Mouse (Mus musculus) midbrain, embryonic 12.5 days (tissue): ENCODE data around the gene Cep112. TPM values are rescaled to one million over a fixed set of nuclear protein-coding genes. Genes with fewer than 3 reads are reported as not detected.

ENCODE experiments used
- ATAC-seq: fragments of 200-750 bp; cut with Nextera tagmentation; 2 replicates; pipeline ENCODE4 v1.8.0; 2017; ENCODE audit warnings: low read depth, moderate TSS enrichment, moderate library complexity; ENCODE audit not compliant: low FRiP score
- H3K27ac ChIP-seq: fragments of 300-500 bp; sonication (generic); replicated peaks from 2 replicates; pipeline ENCODE4 v1.5.1; 2016; ENCODE audit warnings: mild to moderate bottlenecking
- H3K27me3 ChIP-seq: fragments of 300-500 bp; sonication (generic); 2 replicates; pipeline ENCODE4 v1.6.1; 2016; ENCODE audit warnings: mild to moderate bottlenecking
- H3K36me3 ChIP-seq: fragments of 300-500 bp; sonication (generic); 2 replicates; pipeline ENCODE4 v1.6.1; 2016
- H3K4me1 ChIP-seq: fragments of 300-500 bp; sonication (generic); 2 replicates; pipeline ENCODE4 v1.6.1; 2016
- H3K4me2 ChIP-seq: fragments of 300-500 bp; sonication (generic); replicated peaks from 2 replicates; pipeline ENCODE4 v1.6.1; 2016; ENCODE audit warnings: mild to moderate bottlenecking, moderate library complexity
- H3K4me3 ChIP-seq: fragments of 300-500 bp; sonication (generic); 2 replicates; pipeline ENCODE4 v1.5.1; 2016; ENCODE audit warnings: mild to moderate bottlenecking
- H3K9ac ChIP-seq: fragments of 300-500 bp; sonication (generic); replicated peaks from 2 replicates; pipeline ENCODE4 v1.6.1; 2016; ENCODE audit warnings: mild to moderate bottlenecking, moderate library complexity
- H3K9me3 ChIP-seq: fragments of 300-500 bp; sonication (generic); 2 replicates; pipeline ENCODE4 v1.6.1; 2016; ENCODE audit warnings: mild to moderate bottlenecking
- WGBS: fragments of 180-500 bp; shearing (Covaris S2); methylation state at CpG from one replicate; pipeline ENCODE4 v1.1.7; 2016; 5-methylcytosine and 5-hydroxymethylcytosine counted together
- polyA plus RNA-seq: library from polyadenylated mRNA; unstranded; fragments of >200 nt; fragmentation: Nextera tagmentation; extraction: Ambion mirVana; gene quantifications from 2 replicates; pipeline ENCODE4 v1.2.1, GENCODE M21; 2016

Cep112 gene
- 30.1 and 39.5 TPM in 2 replicates for polyA plus RNA-seq

DNA sequence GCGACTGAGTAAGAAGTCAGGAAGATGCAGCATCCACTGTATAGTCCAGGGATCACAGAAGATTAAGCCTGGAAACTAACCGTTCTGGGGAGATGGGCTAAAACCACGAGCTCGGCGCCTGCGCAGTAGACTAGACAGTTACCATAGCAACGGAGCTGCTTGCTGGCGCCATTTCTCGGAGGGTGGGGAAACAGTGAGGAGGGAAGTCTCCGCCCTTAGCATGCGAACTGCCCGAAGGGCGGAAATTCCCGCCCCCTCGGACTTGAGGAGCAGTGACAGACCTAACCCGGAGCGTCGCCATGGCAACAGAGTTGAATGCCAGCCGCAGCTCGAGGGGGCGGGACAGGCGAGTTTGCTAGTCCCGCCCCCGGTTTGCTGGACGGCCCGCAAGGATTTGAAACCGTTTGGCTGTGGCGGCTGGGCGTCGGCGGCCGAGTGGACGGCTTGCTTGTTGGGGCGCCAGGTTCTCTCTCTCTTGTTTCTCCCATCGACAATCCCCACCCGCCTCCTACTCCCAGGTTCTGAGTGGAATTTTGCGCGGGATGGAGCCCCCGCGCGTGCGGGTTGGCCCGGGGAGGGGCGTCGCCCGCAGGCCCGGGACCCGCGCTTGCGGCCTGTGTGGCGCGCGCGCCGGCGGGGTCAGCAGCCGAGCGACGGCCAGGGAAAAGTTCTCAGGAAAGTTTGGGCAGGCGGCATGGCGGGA, at the start of gene Cep112:
Cep112 (plus strand) TSS at position 304 of the 703 bp plus-strand sequence.
- Histone ChIP-seq H3K4me1 (peaks cover 16% of the 10 kb centered on the region), H3K4me2 (peak within 1 kb of the TSS; percentile 59), H3K36me3 (no peaks in the 10 kb centered on the region), H3K27ac (peak within 1 kb of the TSS; percentile 73), H3K4me3 (peak within 1 kb of the TSS; percentile 59), H3K9me3 (no peaks in the 10 kb centered on the region), H3K27me3 (peaks cover 6% of the 10 kb centered on the region), H3K9ac (peak within 1 kb of the TSS; percentile 65)
- ATAC-seq, result peak; percentile 94
- WGBS, result under 1% methylated on average over 61 of the region's 61 CpGs

- ATAC-seq, result no peak
- Histone ChIP-seq H3K4me3 (no peak overlapping the region), H3K27ac (no peak overlapping the region), H3K4me1 (peaks cover 4% of the 10 kb centered on the region; the same call in 1 of the 2 replicates), H3K27me3 (0 out of 2 replicates have a peak, but pooled peaks cover 5% of the 10 kb centered on the region), H3K4me2 (no peak overlapping the region), H3K36me3 (no peaks in the 10 kb centered on the region), H3K9ac (no peak overlapping the region), H3K9me3 (no peaks in the 10 kb centered on the region)
- 89% methylated on average over 7 of the region's 7 CpGs for whole genome bisulfite sequencing
These were observed 48.2 kb upstream of the Cep112 start for GRCm38 (mm10) chr11:108376815-108377214.

DNA sequence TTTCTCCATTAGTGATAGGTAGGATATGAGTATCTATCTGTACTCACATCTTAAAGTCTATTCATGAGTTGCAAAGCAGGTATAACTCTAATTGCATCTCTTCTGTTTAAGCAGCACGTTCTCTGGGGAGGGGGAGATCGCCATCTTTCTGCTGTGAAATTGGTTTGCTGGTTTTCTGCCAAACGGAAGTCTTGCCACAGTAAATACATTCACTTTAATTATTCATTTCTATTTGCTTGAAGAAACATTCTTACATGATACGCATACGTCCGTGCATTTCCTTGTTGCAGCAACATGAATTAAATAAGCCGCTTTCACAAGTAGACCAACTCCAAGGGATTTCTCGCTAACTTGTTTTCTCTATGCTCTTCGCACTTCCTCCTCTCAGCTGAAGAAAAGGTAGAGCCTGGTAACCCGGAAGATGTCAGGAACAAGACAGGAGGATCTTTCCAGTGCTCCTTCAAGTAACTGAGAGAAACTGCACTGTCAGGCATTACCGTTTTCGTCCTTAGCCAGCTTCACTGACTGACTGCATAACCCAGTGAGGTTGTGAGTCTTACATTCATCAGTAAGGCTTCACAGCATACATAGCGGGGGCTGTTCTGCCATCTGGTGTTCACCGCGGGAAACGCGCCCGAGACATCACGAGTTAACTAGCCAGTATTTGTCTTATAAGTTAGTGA, 47.2 kb upstream of the Cep112 start:
- H3K4me2 ChIP-seq, result no peak overlapping the region
- no peak for ATAC-seq
- no peak overlapping the region for H3K9ac ChIP-seq
- WGBS, result 43% methylated on average over 19 of the region's 19 CpGs
- 0 out of 2 replicates have a peak, but pooled peaks cover 5% of the 10 kb centered on the region for H3K27me3 ChIP-seq
- no peaks in the 10 kb centered on the region for H3K9me3 ChIP-seq
- no peaks in the 10 kb centered on the region for H3K36me3 ChIP-seq
- H3K4me3 ChIP-seq, result no peak overlapping the region
- peaks cover 4% of the 10 kb centered on the region; the same call in 1 of the 2 replicates for H3K4me1 ChIP-seq
- no peak overlapping the region for H3K27ac ChIP-seq

GRCm38 (mm10) chr11:108378363-108378751, 46.6 kb upstream of the Cep112 start:
- H3K27ac ChIP-seq, result no peak overlapping the region
- 88% methylated on average over 4 of the region's 4 CpGs for WGBS
- H3K36me3 ChIP-seq, result no peaks in the 10 kb centered on the region
- ATAC-seq, result no peak
- no peak overlapping the region for H3K4me2 ChIP-seq
- no peaks in the 10 kb centered on the region for H3K9me3 ChIP-seq
- no peak overlapping the region for H3K9ac ChIP-seq
- no peak overlapping the region for H3K4me3 ChIP-seq
- H3K27me3 ChIP-seq, result 0 out of 2 replicates have a peak, but pooled peaks cover 5% of the 10 kb centered on the region
- H3K4me1 ChIP-seq, result peaks cover 4% of the 10 kb centered on the region; the same call in 1 of the 2 replicates

GRCm38 (mm10) chr11:108382664-108383063, 42.3 kb upstream of the Cep112 start:
- 85% methylated on average over 3 of the region's 3 CpGs for WGBS

GRCm38 (mm10) chr11:108384920-108385665, 39.9 kb upstream of the Cep112 start:
- Histone ChIP-seq H3K4me1 (peaks cover 5% of the 10 kb centered on the region), H3K4me3 (no peak overlapping the region), H3K27ac (no peak overlapping the region), H3K36me3 (no peaks in the 10 kb centered on the region), H3K9me3 (no peaks in the 10 kb centered on the region), H3K27me3 (no peaks in the 10 kb centered on the region), H3K4me2 (no peak overlapping the region), H3K9ac (no peak overlapping the region)
- WGBS, result 60% methylated on average over 4 of the region's 4 CpGs
- ATAC-seq, result no peak

More at GRCm38 (mm10) chr11:108382664-108383063, 42.3 kb upstream of the Cep112 start:
- no peak overlapping the region for H3K27ac ChIP-seq
- H3K4me3 ChIP-seq, result no peak overlapping the region
- no peak for ATAC-seq
- no peak overlapping the region for H3K4me2 ChIP-seq
- no peaks in the 10 kb centered on the region for H3K36me3 ChIP-seq
- H3K9ac ChIP-seq, result no peak overlapping the region
- peaks cover 7% of the 10 kb centered on the region for H3K4me1 ChIP-seq
- no peaks in the 10 kb centered on the region for H3K9me3 ChIP-seq
- H3K27me3 ChIP-seq, result no peaks in the 10 kb centered on the region

- Histone ChIP-seq H3K9me3 (no peaks in the 10 kb centered on the region), H3K27ac (no peak overlapping the region), H3K4me3 (no peak overlapping the region), H3K4me2 (no peak overlapping the region), H3K9ac (no peak overlapping the region), H3K27me3 (no peaks in the 10 kb centered on the region), H3K36me3 (no peaks in the 10 kb centered on the region), H3K4me1 (peaks cover 5% of the 10 kb centered on the region)
- 100% methylated on average over 1 of the region's 1 CpGs for WGBS
- no peak for ATAC-seq
These were observed 39.3 kb upstream of the Cep112 start for GRCm38 (mm10) chr11:108385666-108386024.

GRCm38 (mm10) chr11:108395061-108395460, 29.9 kb upstream of the Cep112 start:
- Histone ChIP-seq H3K9ac (no peak overlapping the region), H3K9me3 (no peaks in the 10 kb centered on the region), H3K27ac (no peak overlapping the region), H3K4me1 (no peaks in the 10 kb centered on the region), H3K27me3 (no peaks in the 10 kb centered on the region), H3K36me3 (no peaks in the 10 kb centered on the region), H3K4me2 (no peak overlapping the region), H3K4me3 (no peak overlapping the region)
- WGBS, result 94% methylated on average over 9 of the region's 9 CpGs
- no peak for ATAC-seq

GRCm38 (mm10) chr11:108396076-108396829, 28.7 kb upstream of the Cep112 start:
- Histone ChIP-seq H3K27me3 (no peaks in the 10 kb centered on the region), H3K36me3 (no peaks in the 10 kb centered on the region), H3K9me3 (no peaks in the 10 kb centered on the region), H3K4me1 (no peaks in the 10 kb centered on the region), H3K4me2 (no peak overlapping the region), H3K9ac (no peak overlapping the region), H3K27ac (no peak overlapping the region), H3K4me3 (no peak overlapping the region)
- no peak for ATAC-seq
- WGBS, result 90% methylated on average over 7 of the region's 7 CpGs

GRCm38 (mm10) chr11:108409876-108410644, 14.9 kb upstream of the Cep112 start:
- H3K9ac ChIP-seq, result no peak overlapping the region
- 65% methylated on average over 8 of the region's 9 CpGs for WGBS
- no peaks in the 10 kb centered on the region for H3K27me3 ChIP-seq
- H3K4me1 ChIP-seq, result peaks cover 4% of the 10 kb centered on the region
- H3K4me3 ChIP-seq, result no peak overlapping the region
- H3K4me2 ChIP-seq, result no peak overlapping the region
- H3K27ac ChIP-seq, result 0 out of 2 replicates have a peak overlapping the region, but pooled peaks have one; percentile 30
- no peaks in the 10 kb centered on the region for H3K9me3 ChIP-seq
- peak; percentile 44; the same call in 1 of the 2 replicates for ATAC-seq
- no peaks in the 10 kb centered on the region for H3K36me3 ChIP-seq

GRCm38 (mm10) chr11:108416360-108416759, 8.6 kb upstream of the Cep112 start:
- 92% methylated on average over 1 of the region's 1 CpGs for WGBS
- H3K9me3 ChIP-seq, result no peaks in the 10 kb centered on the region

More at GRCm38 (mm10) chr11:108416360-108416759, 8.6 kb upstream of the Cep112 start:
- Histone ChIP-seq H3K27me3 (no peaks in the 10 kb centered on the region), H3K27ac (no peak overlapping the region), H3K4me2 (no peak overlapping the region), H3K9ac (no peak overlapping the region), H3K36me3 (no peaks in the 10 kb centered on the region), H3K4me1 (no peaks in the 10 kb centered on the region), H3K4me3 (no peak overlapping the region)
- ATAC-seq, result no peak
